Mouse (Mus musculus) gastrocnemius, postnatal 14 days (tissue): Measurements from ENCODE around the gene Nthl1. TPM values are rescaled to one million over a fixed set of nuclear protein-coding genes. Genes with fewer than 3 reads are reported as not detected.
A peak's percentile ranks its signal among the peaks of the same experiment; 100 is the strongest.

Source experiments
- DNase-seq: peaks from one replicate; pipeline ENCODE4 v3.0.0; 2021; ENCODE audit warnings: mixed read lengths
- intact Hi-C: fragments of 180-260 bp; cut with DNase I; formaldehyde crosslinking; loops from one replicate; pipeline ENCODE4 v1.15.1; 2025; ENCODE audit warnings: low total_unique reads
- long read RNA-seq, 2 experiments: library from polyadenylated mRNA; stranded (forward); transcript quantifications; one replicate each; pipeline ENCODE4 v2.0.0; 2021
- total RNA-seq, 2 experiments: library from RNA; stranded (reverse); gene quantifications; 2 replicates each; pipeline ENCODE4 v1.2.3; 2021

Nthl1 gene
- total RNA-seq: 1 to 10 TPM; 2.2 to 3.6 TPM
- long read RNA-seq, experiment 1, partial matches to known transcripts: 0 of 6 reads
- long read RNA-seq, experiment 1, other reads (novel, unspliced or antisense): 1 of 6 reads
- long read RNA-seq, experiment 2, partial matches to known transcripts: 0 of 3 reads
- long read RNA-seq, experiment 2, other reads (novel, unspliced or antisense): 0 of 3 reads

GRCm38 (mm10) chr17:24632167-24632812 is at the start of gene Nthl1, which contains the start of gene Tsc2:
Gene Nthl1, plus strand, starts transcription at chr17:24632680.
Gene Tsc2, minus strand, starts transcription at chr17:24632630.
- DNase-seq: peak; percentile 82
- intact Hi-C loops: no loop called here

GRCm38 (mm10) chr17:24583599-24584460 is 48.6 kb upstream of the Nthl1 start:
- intact Hi-C loops: no loop called here
- no peak for DNase-seq

- no peak for DNase-seq
- intact Hi-C loops: no loop called here
These were observed 48.0 kb upstream of the Nthl1 start for GRCm38 (mm10) chr17:24584520-24584919.

GRCm38 (mm10) chr17:24586532-24586931 is 45.9 kb upstream of the Nthl1 start:
- DNase-seq: no peak
- intact Hi-C loops: no loop called here

GRCm38 (mm10) chr17:24590943-24591342 is 41.5 kb upstream of the Nthl1 start:
- intact Hi-C loops: no loop called here
- no peak for DNase-seq

- no peak for DNase-seq
- intact Hi-C loops: no loop called here
These were observed 40.8 kb upstream of the Nthl1 start for GRCm38 (mm10) chr17:24591695-24592094.

GRCm38 (mm10) chr17:24593248-24593647 is 39.2 kb upstream of the Nthl1 start:
- no peak for DNase-seq
- intact Hi-C loops: no loop called here

- no peak for DNase-seq
- intact Hi-C loops: no loop called here
These were observed 38.2 kb upstream of the Nthl1 start for GRCm38 (mm10) chr17:24593992-24594890.

- intact Hi-C loops: no loop called here
- no peak for DNase-seq
These were observed 37.1 kb upstream of the Nthl1 start for GRCm38 (mm10) chr17:24595126-24596072.

GRCm38 (mm10) chr17:24596073-24596466 is 36.4 kb upstream of the Nthl1 start:
- DNase-seq: no peak
- intact Hi-C loops: no loop called here

- DNase-seq: no peak
- intact Hi-C loops: no loop called here
These were observed 35.9 kb upstream of the Nthl1 start for GRCm38 (mm10) chr17:24596471-24597183.

GRCm38 (mm10) chr17:24597989-24598388 is 34.5 kb upstream of the Nthl1 start:
- intact Hi-C loops: no loop called here

GRCm38 (mm10) chr17:24600502-24600901 is 32.0 kb upstream of the Nthl1 start:
- DNase-seq: no peak
- intact Hi-C loops: no loop called here

More at GRCm38 (mm10) chr17:24597989-24598388, 34.5 kb upstream of the Nthl1 start:
- DNase-seq: no peak

- intact Hi-C loops: no loop called here
- no peak for DNase-seq
These were observed 28.5 kb upstream of the Nthl1 start for GRCm38 (mm10) chr17:24603961-24604360.

- DNase-seq: no peak
- intact Hi-C loops: no loop called here
These were observed 27.9 kb upstream of the Nthl1 start for GRCm38 (mm10) chr17:24604557-24604956.

GRCm38 (mm10) chr17:24608370-24608769 is 24.1 kb upstream of the Nthl1 start:
- intact Hi-C loops: no loop called here

GRCm38 (mm10) chr17:24608874-24609273 is 23.6 kb upstream of the Nthl1 start:
- intact Hi-C loops: no loop called here
- DNase-seq: no peak

More at GRCm38 (mm10) chr17:24608370-24608769, 24.1 kb upstream of the Nthl1 start:
- no peak for DNase-seq

- DNase-seq: no peak
- intact Hi-C loops: no loop called here
These were observed 21.8 kb upstream of the Nthl1 start for GRCm38 (mm10) chr17:24610711-24611110.
